Mouse (Mus musculus) central nervous system, embryonic 14 days (tissue): ENCODE measurements around the gene Aipl1. TPM values are rescaled to one million over a fixed set of nuclear protein-coding genes. Genes with fewer than 3 reads are reported as not detected.

ENCODE experiments used
- polyA plus RNA-seq: library from polyadenylated mRNA; depleted of rRNA; stranded (reverse); fragments of >200 nt; gene quantifications from 2 replicates; pipeline ENCODE4 v1.2.3, GENCODE M21; 2012; rRNA removed

Aipl1 gene
- polyA plus RNA-seq: 0.42 and 0.43 TPM in 2 replicates

DNA sequence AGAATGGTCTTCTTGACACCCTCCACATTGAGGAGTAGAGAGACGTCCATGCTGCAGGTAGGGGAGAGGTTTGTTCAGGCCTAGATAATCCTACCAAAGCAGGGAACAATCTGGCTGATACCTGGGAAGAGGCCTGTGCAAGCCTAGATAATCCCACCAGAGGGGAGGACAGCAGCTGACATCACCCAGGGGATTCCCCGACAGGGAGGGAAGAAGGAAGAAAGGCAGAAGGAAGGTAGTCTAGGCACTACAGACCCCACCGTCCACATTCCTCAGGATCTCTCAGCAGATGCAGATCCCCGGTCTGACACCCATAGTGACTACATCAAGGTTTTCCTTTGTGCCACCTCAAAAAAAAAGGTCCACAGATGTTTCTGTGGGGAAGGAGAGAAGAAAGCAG lies at the start of gene Aipl1:
Aipl1 (minus strand) TSS at position 101 of the 400 bp plus-strand sequence.

DNA sequence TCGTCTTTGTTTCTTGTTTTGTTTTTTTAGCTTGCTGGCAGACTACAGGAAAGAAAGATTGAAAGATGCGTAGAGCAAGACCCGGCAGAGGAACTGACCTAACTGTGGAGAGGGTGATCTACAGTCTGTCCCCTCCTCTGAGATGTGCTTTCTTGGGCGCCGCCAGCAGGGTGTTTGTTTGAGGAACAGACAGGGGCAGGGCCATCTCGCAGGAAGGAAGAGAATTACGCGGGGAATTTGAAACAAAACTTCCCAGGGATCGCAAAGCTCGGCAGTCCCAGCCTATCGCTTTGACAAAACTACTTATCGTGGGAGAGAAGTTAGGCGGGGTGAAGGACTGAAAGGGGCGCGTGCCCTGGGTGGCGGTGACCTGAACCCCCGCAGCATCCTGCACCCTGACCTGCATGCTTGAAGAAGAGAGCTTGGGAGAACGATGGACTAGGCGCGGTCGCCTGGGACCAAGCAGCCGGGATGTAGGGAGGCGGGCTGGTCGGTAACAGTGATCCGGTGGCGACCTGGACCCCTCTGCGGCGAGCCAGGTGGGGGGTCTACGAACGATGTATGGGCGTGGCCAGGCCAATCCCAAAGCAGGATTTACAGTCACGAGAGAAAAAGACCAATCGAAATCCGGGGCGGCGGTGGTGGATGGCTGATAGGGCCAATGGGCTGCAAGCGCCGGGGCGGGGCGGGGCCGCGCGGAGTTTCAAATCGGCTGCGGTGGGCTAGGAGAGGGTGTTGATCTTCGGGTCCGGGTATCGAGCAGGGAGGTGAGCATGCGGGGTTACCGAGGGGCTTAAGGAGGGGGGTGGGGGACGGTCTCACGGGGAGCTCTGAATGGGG lies 4.7 kb upstream of the Aipl1 start, which contains the start of gene Pimreg:
Pimreg (plus strand) TSS at position 265 of the 840 bp plus-strand sequence.

Other genes with a start within 250 kb of the Aipl1 start
- 42.6 and 53.5 TPM in 2 replicates for gene Pimreg, start 4.5 kb upstream of the Aipl1 start, polyA plus RNA-seq
- gene Pitpnm3, start 98.3 kb upstream of the Aipl1 start, polyA plus RNA-seq: 7.5 and 9.4 TPM in 2 replicates
- 5.5 and 5.8 TPM in 2 replicates for gene Gm43951, start 169.3 kb upstream of the Aipl1 start, polyA plus RNA-seq
- gene 4933427D14Rik, start 169.9 kb upstream of the Aipl1 start, polyA plus RNA-seq: 34.3 and 34.9 TPM in 2 replicates
- 89.9 and 97.7 TPM in 2 replicates for gene Txndc17, start 170.0 kb upstream of the Aipl1 start, polyA plus RNA-seq
- 41.9 and 53.8 TPM in 2 replicates for gene Med31, start 178.1 kb upstream of the Aipl1 start, polyA plus RNA-seq
- gene Slc13a5, start 229.7 kb upstream of the Aipl1 start, polyA plus RNA-seq: 1.6 and 3.7 TPM in 2 replicates